Mouse (Mus musculus): ENCODE measurements around the gene 4930507D05Rik. TPM values are rescaled to one million over a fixed set of nuclear protein-coding genes. Genes with fewer than 3 reads are reported as not detected.
"Not testable (repeated sequence)": the region's sequence is repeated elsewhere in the genome, so short reads cannot be mapped to it uniquely, and the experiment has no call there.

The 4930507D05Rik gene
- 1 to 10 TPM; 2.2 to 3.1 TPM for total RNA-seq (2021)
- long read RNA-seq, experiment 1, transcript 4930507D05Rik-201 (1 exons, 1,834 nt), result major isoform, 5 of 5 reads
- long read RNA-seq, experiment 1, partial matches to known transcripts, result 0 of 5 reads
- long read RNA-seq, experiment 1, other reads (novel, unspliced or antisense), result 0 of 5 reads
- long read RNA-seq, experiment 2, partial matches to known transcripts, result 0 of 2 reads
- long read RNA-seq, experiment 2, other reads (novel, unspliced or antisense), result 0 of 2 reads

- DNase-seq (ENCODE audit: low spot score in 2 of 2), result peak; percentile 92 to 95
- intact Hi-C loops (cut with DNase I), result loop anchor here (5.0 kb wide), 1 partner anchor 183 kb away; no protein-coding TSS in a partner anchor
Measured at GRCm38 (mm10) chr10:62449364-62450279, at the start of gene 4930507D05Rik, which contains the start of gene Supv3l1. Gene 4930507D05Rik (plus strand): TSS chr10:62449489. Gene Supv3l1 (minus strand): TSS chr10:62449738.

DNA sequence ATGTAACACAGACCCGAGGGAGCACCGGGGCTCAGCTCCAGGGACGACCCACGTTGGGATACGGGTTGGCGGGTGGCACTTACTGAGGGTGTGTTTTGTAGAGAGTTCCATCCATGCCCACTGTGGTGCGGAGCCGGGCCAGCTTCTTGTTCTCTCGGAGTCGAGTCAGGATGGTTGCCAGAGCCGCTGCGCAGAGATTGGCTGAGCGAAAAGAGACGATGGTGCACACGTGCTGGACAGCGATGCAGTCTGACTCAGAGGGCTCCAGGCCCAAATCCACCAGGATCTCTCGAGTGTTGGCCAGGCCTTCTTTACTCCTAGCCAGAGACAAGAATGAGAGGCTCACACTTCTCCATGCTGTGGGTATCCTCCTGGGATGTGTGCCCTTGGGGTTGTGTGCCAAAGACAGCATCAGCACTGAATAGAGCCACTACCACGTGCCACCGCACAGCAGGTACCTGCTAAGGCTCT lies 47.6 kb upstream of the 4930507D05Rik start:
- peak in 1 of 2 experiments; percentile 41 for DNase-seq (ENCODE audit: low spot score in 2 of 2)
- intact Hi-C loops (cut with DNase I), result no loop called here

DNA sequence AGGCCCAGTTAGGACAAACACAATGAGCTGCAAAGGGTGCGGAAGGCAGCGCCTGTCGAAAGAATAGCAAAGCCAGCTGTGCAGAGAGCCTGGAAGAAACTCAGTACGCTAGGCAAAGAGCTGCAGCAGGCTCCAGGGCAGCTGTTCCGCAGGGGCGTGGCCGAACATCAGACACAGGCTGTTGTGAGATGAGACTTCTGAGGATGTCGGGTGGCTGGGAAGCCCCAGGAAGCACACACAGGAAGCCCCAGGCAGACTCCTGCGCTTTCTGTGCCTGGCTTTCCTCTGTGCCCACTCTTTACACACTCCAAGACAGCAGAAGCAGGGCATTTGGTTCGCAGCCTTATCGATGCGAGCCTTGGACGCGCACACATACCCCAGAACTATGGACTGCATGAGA lies 44.4 kb upstream of the 4930507D05Rik start:
- intact Hi-C loops (cut with DNase I), result no loop called here
- no peak for DNase-seq (ENCODE audit: low spot score in 2 of 2)

GRCm38 (mm10) chr10:62410943-62411342 lies 38.3 kb upstream of the 4930507D05Rik start:
- intact Hi-C loops (cut with DNase I), result loop anchor here (1.0 kb wide), 1 partner anchor 136 kb away; no protein-coding TSS in a partner anchor
- DNase-seq (ENCODE audit: low spot score in 2 of 2), result peak; percentile 79 to 81

DNA sequence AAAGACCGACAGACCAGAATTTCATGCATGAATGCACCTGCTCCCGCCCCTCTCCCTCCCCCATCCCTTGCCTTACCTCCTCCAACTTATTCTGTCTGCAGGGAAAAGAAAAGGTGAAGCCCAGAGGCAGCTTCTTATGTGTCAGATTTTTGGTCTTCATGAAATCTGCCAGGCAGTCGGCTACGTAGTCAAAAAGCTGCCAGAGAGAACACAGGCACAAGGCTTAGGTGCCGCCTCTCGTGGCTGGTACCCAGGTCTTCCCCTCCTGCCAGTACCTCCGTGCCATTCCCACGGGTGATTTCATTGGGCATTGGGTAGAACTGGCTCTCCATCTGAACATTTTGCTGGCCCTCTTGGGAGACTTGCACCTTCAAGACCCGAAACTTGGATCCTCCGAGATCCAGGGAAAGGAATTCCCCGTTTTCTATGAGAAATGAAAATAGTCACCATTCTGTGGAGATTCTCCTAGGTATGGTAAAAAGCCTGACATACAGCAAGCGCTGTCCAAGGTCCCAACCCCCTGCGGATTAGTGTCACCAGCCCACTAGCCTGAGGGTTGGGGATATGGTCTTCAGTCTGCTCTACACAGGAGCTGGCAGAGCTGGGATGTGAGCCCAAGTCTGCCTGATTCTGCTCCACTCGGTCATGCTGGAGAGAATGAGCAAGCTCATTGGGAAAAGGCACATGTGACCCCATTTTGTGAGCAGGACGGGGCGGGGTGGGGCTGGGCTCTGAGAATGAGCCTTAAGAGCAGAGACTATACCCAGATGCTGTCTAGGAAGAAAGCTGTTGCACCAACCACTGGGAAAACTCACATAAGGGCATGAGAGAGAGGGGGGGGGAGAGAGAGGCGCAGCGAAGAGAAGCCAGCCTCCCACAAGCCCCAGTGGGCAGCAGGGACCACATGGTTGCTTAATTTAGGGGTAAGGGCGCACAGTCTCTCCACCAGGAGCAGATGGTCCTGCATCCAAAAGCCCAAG lies 37.6 kb upstream of the 4930507D05Rik start:
- intact Hi-C loops (cut with DNase I), result loop anchor here (1.0 kb wide), 1 partner anchor 136 kb away; no protein-coding TSS in a partner anchor
- peak in 1 of 2 experiments; percentile 46 for DNase-seq (ENCODE audit: low spot score in 2 of 2)

GRCm38 (mm10) chr10:62412906-62413605 lies 36.2 kb upstream of the 4930507D05Rik start:
- DNase-seq (ENCODE audit: low spot score in 2 of 2), result peak in 1 of 2 experiments; percentile 42
- intact Hi-C loops (cut with DNase I), result no loop called here

GRCm38 (mm10) chr10:62413606-62413982 lies 35.7 kb upstream of the 4930507D05Rik start:
- DNase-seq (ENCODE audit: low spot score in 2 of 2), result no peak
- intact Hi-C loops (cut with DNase I), result no loop called here

DNA sequence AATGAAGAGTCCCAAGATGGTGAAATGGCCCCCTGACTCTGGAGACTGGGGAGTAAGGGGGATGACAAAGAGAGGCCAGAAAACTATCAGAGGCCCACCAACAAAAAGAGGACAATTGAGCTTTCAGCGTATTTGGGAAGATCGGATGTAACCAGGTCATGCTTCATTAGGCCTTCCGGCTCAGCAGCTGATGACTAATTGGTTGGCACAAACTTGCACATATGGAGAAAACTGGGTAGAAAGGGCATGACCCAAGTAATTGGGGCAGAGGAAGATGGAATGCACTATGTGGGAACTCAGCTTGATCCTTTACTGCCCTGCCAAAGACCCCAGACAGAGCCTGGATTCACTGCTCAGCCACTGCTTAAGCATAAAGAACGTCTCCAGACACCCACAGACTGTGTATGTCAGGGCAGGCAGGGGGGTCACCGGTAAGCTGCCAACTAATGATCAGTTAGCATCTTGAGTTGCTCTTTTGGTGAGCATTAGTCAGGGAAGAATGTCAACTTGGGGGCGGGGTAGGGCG lies 30.4 kb upstream of the 4930507D05Rik start:
- intact Hi-C loops (cut with DNase I), result no loop called here
- DNase-seq (ENCODE audit: low spot score in 2 of 2), result no peak

DNA sequence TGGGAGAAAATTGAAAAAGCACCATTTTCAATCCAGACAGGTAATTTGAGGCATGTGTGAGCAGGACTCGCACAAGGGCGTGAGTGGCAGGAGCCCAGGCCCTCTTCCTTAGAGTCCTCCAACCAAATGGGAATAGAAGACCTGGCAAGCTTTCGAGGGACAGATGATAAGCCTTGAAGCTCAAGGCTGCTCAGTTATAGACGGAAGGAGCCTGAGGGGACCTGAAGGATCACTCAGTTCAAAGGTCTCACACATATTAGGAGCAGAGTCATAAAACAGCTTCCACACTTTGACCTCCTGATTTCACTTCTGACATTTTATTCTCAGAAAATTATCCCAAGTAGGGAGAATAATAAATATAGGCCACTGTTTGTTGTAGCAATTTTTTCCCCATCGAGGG lies 29.9 kb upstream of the 4930507D05Rik start:
- DNase-seq (ENCODE audit: low spot score in 2 of 2), result no peak
- intact Hi-C loops (cut with DNase I), result no loop called here

GRCm38 (mm10) chr10:62420399-62420798 lies 28.9 kb upstream of the 4930507D05Rik start:
- intact Hi-C loops (cut with DNase I), result no loop called here
- no peak for DNase-seq (ENCODE audit: low spot score in 2 of 2)

GRCm38 (mm10) chr10:62421127-62421526 lies 28.2 kb upstream of the 4930507D05Rik start:
- DNase-seq (ENCODE audit: low spot score in 2 of 2), result no peak
- intact Hi-C loops (cut with DNase I), result no loop called here

DNA sequence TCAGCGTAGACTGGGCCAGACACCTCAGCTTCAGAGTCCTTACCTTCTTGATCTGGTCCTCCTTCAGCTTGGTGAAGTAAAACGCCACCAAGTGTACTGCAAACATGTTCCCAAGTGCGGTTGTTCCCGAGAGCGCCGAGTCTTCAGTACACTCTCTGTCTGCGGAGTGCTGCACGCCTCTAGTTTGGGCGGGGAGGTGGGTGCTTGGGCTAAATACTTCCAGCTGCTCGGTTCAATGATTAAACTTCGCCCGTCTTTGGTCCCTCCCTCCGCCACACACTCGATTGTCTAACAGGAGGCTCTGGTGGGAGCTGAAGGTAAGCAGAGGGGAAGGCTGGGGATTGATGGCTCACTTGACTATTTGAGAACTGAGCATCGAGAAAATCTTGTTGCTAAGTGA lies 27.0 kb upstream of the 4930507D05Rik start, which contains the start of gene Hkdc1:
Hkdc1 (minus strand) TSS at position 237 of the 400 bp plus-strand sequence.
- intact Hi-C loops (cut with DNase I), result no loop called here
- no peak for DNase-seq (ENCODE audit: low spot score in 2 of 2)

DNA sequence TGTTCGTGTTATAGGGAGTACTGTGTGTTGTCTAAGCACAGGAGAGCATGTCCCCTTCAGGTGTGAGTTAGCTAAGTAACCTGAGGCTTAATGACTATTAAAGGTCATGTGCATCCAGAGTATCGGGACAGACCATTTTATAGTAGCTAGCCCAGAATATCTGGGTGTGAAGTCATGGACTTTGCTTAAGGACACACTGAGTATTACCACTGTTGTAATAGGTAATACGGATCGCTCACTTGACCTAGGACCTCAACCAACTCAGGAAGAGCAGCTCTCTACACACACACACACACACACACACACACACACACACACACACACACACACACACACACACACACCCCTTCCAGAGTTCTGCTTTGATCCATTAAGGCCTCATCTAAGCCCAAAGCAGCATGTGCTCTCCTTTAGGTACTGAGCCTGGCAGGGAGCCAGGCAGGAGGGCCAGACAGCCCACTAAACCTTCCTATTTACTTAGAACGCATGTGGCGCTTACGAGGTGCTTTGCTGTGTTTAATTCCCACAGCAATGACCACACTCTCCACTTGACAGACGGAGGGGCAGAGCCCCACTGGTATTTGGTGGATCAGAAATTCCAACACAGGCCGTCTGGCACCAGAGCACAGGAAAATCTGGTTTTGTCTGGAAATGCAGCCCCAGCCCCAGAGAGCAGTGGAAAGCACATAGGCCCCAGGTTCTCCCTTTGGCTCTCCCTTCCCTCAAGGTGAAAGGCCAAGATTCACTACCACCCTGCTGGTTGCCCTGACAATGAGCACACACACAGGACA lies 24.0 kb upstream of the 4930507D05Rik start:
- intact Hi-C loops (cut with DNase I), result no loop called here
- DNase-seq (ENCODE audit: low spot score in 2 of 2), result no peak

GRCm38 (mm10) chr10:62430427-62430826 lies 18.9 kb upstream of the 4930507D05Rik start:
- intact Hi-C loops (cut with DNase I), result loop anchor here (10.0 kb wide), 1 partner anchor 324 kb away; no protein-coding TSS in a partner anchor
- DNase-seq (ENCODE audit: low spot score in 2 of 2), result no peak

DNA sequence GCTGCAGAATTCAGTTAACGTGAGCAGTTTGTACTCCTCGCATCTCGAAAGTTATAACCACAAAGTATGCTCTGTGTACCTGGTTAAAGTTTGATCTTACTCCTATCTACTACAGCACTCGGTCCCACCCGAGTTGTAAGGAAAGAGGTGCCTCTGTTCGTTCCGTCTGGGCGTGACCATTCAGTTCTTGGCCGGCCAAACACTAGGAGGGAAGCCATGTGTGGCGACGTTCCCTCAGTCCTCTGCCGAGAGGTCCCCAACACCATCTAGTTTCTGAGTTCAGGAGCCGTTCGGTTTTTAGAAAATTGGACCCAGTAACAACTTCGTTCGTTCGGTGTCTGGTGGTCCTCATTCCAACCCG lies 971 bp downstream of the 4930507D05Rik start:
- intact Hi-C loops (cut with DNase I), result no loop called here
- DNase-seq (ENCODE audit: low spot score in 2 of 2), result no peak

- intact Hi-C loops (cut with DNase I); DNase-seq (ENCODE audit: low spot score in 2 of 2): not testable (repeated sequence)
Measured at GRCm38 (mm10) chr10:62452001-62452400, 2.7 kb downstream of the 4930507D05Rik start.

DNA sequence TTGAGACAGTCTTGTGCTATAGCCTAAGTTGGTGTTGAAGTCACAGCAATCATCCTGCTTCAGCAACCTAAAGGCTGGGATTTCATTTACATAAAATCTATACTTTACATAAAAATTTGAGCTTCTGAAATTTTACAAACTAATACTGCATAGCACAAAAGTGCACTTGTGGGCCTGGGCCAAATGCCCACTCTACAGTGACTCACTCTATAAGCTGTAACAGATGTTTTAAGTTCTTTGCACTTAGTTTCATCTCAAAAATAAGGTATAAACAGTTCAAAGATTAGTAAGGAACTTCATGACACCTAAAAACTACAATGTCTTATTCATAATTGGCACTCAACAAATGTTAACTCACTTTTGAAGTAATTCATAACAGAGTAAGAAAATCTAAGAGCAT lies 12.0 kb downstream of the 4930507D05Rik start:
- intact Hi-C loops (cut with DNase I), result no loop called here
- DNase-seq (ENCODE audit: low spot score in 2 of 2), result no peak

Measured in left cerebral cortex, postnatal 14 days (tissue).